Mouse (Mus musculus) intestine, embryonic 16.5 days (tissue): ENCODE data around the gene 1810055G02Rik. TPM values are rescaled to one million over a fixed set of nuclear protein-coding genes. Genes with fewer than 3 reads are reported as not detected.
A peak's percentile ranks its signal among the peaks of the same experiment; 100 is the strongest.

Experiments
- ATAC-seq: fragments of 200-750 bp; cut with Nextera tagmentation; 2 replicates; pipeline ENCODE4 v1.8.0; 2017; ENCODE audit warnings: moderate TSS enrichment, moderate library complexity
- H3K27ac ChIP-seq: fragments of 300-500 bp; sonication (generic); 2 replicates; pipeline ENCODE4 v1.5.1; 2014; ENCODE audit warnings: mild to moderate bottlenecking, low read length
- H3K27me3 ChIP-seq: fragments of 300-500 bp; sonication (generic); replicated peaks from 2 replicates; pipeline ENCODE4 v1.6.1; 2014; ENCODE audit warnings: low read length, control low read depth, mixed read lengths; ENCODE audit not compliant: control insufficient read depth, insufficient read depth
- H3K36me3 ChIP-seq: fragments of 300-500 bp; sonication (generic); 2 replicates; pipeline ENCODE4 v1.6.1; 2014; ENCODE audit warnings: low read length, control low read depth; ENCODE audit not compliant: control insufficient read depth, insufficient read depth
- H3K4me1 ChIP-seq: fragments of 300-500 bp; sonication (generic); 2 replicates; pipeline ENCODE4 v1.6.1; 2014; ENCODE audit warnings: low read length, control low read depth, mixed read lengths; ENCODE audit not compliant: control insufficient read depth, insufficient read depth
- H3K4me2 ChIP-seq: fragments of 300-500 bp; sonication (generic); 2 replicates; pipeline ENCODE4 v1.6.1; 2014; ENCODE audit warnings: low read depth, low read length, control low read depth
- H3K4me3 ChIP-seq: fragments of 300-500 bp; sonication (generic); 2 replicates; pipeline ENCODE4 v1.5.1; 2014; ENCODE audit warnings: mild to moderate bottlenecking, low read length
- H3K9ac ChIP-seq: fragments of 300-500 bp; sonication (generic); 2 replicates; pipeline ENCODE4 v1.6.1; 2014; ENCODE audit warnings: low read depth, low read length
- H3K9me3 ChIP-seq: fragments of 300-500 bp; sonication (generic); 2 replicates; pipeline ENCODE4 v1.6.1; 2016; ENCODE audit warnings: low read length, control low read depth; ENCODE audit not compliant: control insufficient read depth
- WGBS: fragments of 180-500 bp; shearing (Covaris S2); extraction: QIAGEN DNeasy Blood & Tissue Kit; methylation state at CpG from one replicate; pipeline ENCODE4 v1.1.7; 2014; 5-methylcytosine and 5-hydroxymethylcytosine counted together
- polyA plus RNA-seq: library from polyadenylated mRNA; unstranded; fragments of >200 nt; fragmentation: Nextera tagmentation; extraction: Ambion mirVana; gene quantifications from 2 replicates; pipeline ENCODE4 v1.2.1, GENCODE M21; 2015

1810055G02Rik gene
- polyA plus RNA-seq, 1 experiment from 2014 or later: 53.8 TPM

DNA sequence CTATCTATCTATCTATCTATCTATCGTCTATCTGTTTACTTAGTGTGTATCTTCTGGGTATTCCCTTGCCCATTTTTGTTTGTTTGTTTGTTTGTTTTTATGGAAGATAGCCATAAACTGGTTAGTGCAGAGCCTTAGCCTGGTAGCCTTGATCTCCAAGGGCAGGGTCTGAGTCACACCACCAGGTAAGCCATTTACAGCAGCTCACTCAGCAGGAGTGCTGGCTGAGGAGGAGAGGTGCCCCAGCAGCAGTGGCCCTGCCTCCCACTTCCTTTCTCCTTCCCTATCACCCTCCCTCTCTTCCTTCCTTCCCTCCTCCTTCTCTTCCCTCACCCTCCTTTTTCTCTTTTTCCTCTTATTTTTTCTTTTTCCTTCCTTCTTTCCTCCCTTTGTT, 45.1 kb downstream of the 1810055G02Rik start:
- Histone ChIP-seq H3K27me3 (no peaks in the 10 kb centered on the region), H3K4me3 (no peak overlapping the region), H3K9ac (no peak overlapping the region), H3K9me3 (peaks cover 3% of the 10 kb centered on the region; the same call in 1 of the 2 replicates), H3K36me3 (no peaks in the 10 kb centered on the region), H3K4me2 (no peak overlapping the region), H3K27ac (no peak overlapping the region), H3K4me1 (no peaks in the 10 kb centered on the region)
- 78% methylated on average over 1 of the region's 1 CpGs for WGBS
- peak; percentile 87 for ATAC-seq

DNA sequence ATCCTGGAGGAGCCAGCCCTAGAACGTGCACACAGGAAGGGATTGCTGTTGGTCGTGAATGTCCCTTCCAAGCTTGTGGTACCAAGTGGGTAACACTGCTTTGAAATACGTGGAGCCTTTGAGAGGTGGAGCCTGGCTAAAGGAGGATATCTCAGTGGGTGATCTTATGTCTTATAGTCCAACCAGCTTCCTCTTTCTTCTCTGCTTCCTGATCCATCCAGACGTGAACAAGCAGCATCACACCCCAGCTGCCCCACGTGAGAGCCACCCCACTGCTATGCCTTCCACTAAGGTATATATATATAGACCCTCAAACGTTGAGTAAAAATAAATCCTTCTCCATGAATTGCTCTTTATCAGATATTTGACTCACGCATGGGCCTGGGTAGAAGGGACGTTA, 45.6 kb downstream of the 1810055G02Rik start:
- Histone ChIP-seq H3K4me1 (no peaks in the 10 kb centered on the region), H3K4me3 (no peak overlapping the region), H3K9me3 (no peaks in the 10 kb centered on the region), H3K27ac (no peak overlapping the region), H3K36me3 (no peaks in the 10 kb centered on the region), H3K9ac (no peak overlapping the region), H3K27me3 (no peaks in the 10 kb centered on the region), H3K4me2 (no peak overlapping the region)
- 47% methylated on average over 8 of the region's 8 CpGs for WGBS
- ATAC-seq: no peak

DNA sequence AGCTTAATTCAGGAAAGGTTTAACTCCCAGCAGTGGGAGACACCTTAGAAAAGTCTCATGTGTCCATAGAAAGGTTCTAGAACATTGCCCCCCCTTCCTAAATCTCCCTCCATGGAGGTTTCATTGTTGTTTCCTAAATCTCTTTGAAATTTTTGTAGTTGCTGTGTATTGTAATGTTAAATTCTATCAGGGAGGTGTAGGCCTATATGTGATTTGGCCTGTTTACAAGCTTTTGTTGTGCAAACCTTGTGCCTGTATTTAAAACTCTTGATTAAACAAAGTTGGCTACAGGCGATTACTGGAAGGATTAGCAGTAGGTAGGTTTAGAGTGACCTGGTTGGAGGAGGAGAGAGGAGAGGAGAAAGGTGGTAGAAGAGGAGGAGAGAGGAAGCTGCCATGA, 49.8 kb downstream of the 1810055G02Rik start:
- Histone ChIP-seq H3K4me3 (no peak overlapping the region), H3K36me3 (no peaks in the 10 kb centered on the region), H3K27me3 (no peaks in the 10 kb centered on the region), H3K4me1 (no peaks in the 10 kb centered on the region), H3K4me2 (no peak overlapping the region), H3K9me3 (no peaks in the 10 kb centered on the region), H3K9ac (no peak overlapping the region), H3K27ac (no peak overlapping the region)
- no peak for ATAC-seq
- WGBS: 50% methylated on average over 1 of the region's 1 CpGs

DNA sequence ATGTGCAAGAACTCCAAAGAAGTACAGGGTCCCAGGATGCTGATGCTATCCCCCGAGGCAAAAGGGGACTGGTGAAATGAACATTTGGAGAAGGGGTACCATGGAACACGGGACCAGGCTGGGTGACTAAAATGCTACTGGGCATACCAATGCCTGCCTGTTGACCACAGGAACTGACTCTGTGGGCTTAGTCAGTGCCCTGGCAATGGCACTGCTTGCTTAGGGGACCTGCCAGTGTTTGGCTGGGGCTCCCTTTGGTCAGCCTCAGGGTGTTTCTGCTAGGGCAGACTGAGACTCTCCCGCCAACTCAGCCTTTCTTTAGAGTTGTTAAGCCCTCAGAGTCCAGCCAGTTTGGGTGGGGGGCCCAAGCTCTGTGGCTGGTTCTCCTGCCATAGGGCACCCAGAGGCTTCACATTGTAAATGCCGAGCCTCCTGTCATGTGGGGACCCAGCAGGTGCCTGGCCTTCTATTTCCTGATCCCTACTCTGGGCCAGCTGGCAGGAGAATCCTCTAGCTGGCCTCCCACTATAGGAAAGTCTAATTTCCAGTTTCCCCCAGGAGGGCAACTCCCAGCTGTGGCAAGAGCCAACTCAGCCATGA, 57.2 kb downstream of the 1810055G02Rik start:
- no peak overlapping the region for H3K9ac ChIP-seq
- 85% methylated on average over 4 of the region's 4 CpGs for WGBS
- peaks cover 11% of the 10 kb centered on the region for H3K4me1 ChIP-seq
- no peak overlapping the region for H3K4me2 ChIP-seq
- no peaks in the 10 kb centered on the region for H3K9me3 ChIP-seq
- H3K4me3 ChIP-seq: no peak overlapping the region
- no peaks in the 10 kb centered on the region for H3K27me3 ChIP-seq
- no peak overlapping the region for H3K27ac ChIP-seq
- no peaks in the 10 kb centered on the region for H3K36me3 ChIP-seq
- no peak for ATAC-seq

DNA sequence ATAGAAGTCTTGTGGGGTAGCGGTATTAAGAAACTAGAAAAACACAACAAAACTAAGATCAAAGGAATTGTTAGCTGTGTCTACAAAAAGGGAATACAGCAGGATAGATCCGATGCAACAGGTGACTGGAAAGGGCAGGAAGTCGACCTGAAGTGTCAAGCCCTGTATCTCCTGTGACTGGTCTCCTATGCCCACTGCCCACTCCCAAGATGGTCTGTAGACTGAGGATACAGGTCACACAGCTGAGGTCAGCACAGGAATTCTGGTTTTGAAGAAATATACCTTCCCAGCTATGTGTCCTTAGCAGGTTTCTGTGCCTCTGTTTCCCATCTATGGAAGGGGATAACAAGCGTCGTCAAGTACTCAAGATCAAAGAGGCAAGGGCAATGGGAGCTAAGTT, 58.3 kb downstream of the 1810055G02Rik start:
- WGBS: 95% methylated on average over 5 of the region's 5 CpGs
- H3K4me3 ChIP-seq: no peak overlapping the region

DNA sequence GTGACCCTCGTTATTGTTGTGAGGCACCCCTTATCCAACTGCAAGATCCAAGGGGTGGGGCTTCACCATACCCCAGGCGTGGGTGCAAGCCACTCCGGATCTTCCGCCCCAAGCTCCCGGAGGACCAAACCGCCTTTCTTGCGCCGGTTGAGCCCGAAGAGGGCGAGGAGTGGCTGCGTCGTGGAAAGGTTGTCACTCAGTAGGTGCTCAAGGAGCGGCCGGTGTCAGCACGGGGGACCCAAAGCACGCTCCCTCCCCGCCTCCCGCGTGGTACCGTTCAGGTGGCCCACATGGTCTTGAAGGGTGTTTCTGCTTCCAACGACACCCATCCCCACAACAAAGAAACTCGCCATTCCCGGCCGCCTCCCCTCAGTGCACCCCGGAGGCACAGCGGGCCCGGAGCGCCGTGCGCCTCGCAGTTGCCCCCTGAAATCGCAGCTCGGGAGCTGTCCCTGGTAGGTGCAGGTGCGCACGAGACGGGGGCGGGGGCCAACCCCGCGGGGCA, 59.2 kb downstream of the 1810055G02Rik start, which contains the start of gene Kmt5b:
Kmt5b (plus strand) TSS at position 146 of the 505 bp plus-strand sequence.
- H3K9me3 ChIP-seq: no peaks in the 10 kb centered on the region
- no peaks in the 10 kb centered on the region for H3K27me3 ChIP-seq
- H3K9ac ChIP-seq: peak within 1 kb of the TSS; percentile 100
- peaks cover 11% of the 10 kb centered on the region for H3K4me1 ChIP-seq
- peak within 1 kb of the TSS; percentile 90 for H3K4me2 ChIP-seq
- WGBS: under 1% methylated on average over 39 of the region's 39 CpGs
- H3K27ac ChIP-seq: peak within 1 kb of the TSS; percentile 100
- H3K4me3 ChIP-seq: peak within 1 kb of the TSS; percentile 97
- no peaks in the 10 kb centered on the region for H3K36me3 ChIP-seq
- ATAC-seq: peak; percentile 37

More for the DNA sequence above, 58.3 kb downstream of the 1810055G02Rik start:
- ATAC-seq: no peak
- Histone ChIP-seq H3K36me3 (no peaks in the 10 kb centered on the region), H3K9ac (no peak overlapping the region), H3K9me3 (no peaks in the 10 kb centered on the region), H3K4me2 (0 out of 2 replicates have a peak overlapping the region, but pooled peaks have one; percentile 90), H3K27me3 (no peaks in the 10 kb centered on the region), H3K27ac (no peak overlapping the region), H3K4me1 (peaks cover 11% of the 10 kb centered on the region)

Other genes starting within 250 kb of the 1810055G02Rik start
- gene Ppp6r3, start 132.5 kb upstream of the 1810055G02Rik start, polyA plus RNA-seq: 43.1 and 45.1 TPM in 2 replicates
- 4.2 and 4.4 TPM in 2 replicates for gene Lrp5, start 21.7 kb upstream of the 1810055G02Rik start, polyA plus RNA-seq
- gene Kmt5b, start 59.1 kb downstream of the 1810055G02Rik start, polyA plus RNA-seq: 16.5 and 17.7 TPM in 2 replicates
- 57.8 and 67.5 TPM in 2 replicates for gene Chka, start 143.5 kb downstream of the 1810055G02Rik start, polyA plus RNA-seq
- gene Tcirg1, start 198.8 kb downstream of the 1810055G02Rik start, polyA plus RNA-seq: 73.3 and 84.5 TPM in 2 replicates
- gene Ndufs8, start 204.5 kb downstream of the 1810055G02Rik start, polyA plus RNA-seq: 412 and 424 TPM in 2 replicates
- gene Aldh3b1, start 221.5 kb downstream of the 1810055G02Rik start, polyA plus RNA-seq: 4.2 TPM in 2 replicates
- 27.0 and 29.8 TPM in 2 replicates for gene Unc93b1, start 226.9 kb downstream of the 1810055G02Rik start, polyA plus RNA-seq